Mouse (Mus musculus): Measurements from ENCODE around the gene Zfp712. TPM values are rescaled to one million over a fixed set of nuclear protein-coding genes. Genes with fewer than 3 reads are reported as not detected.

Zfp712 gene
- 2.6 and 2.8 TPM in 2 replicates for polyA plus RNA-seq (2012; rRNA removed)

- DNase-seq (ENCODE audit: extremely low spot score in 1 of 2, low spot score in 1 of 2): peak; percentile 91 to 97
These were observed at the start of gene Zfp712 for GRCm38 (mm10) chr13:67060786-67061358. Gene Zfp712 (minus strand): TSS chr13:67061170.

GRCm38 (mm10) chr13:67108821-67109206 lies 47.8 kb upstream of the Zfp712 start:
- DNase-seq (ENCODE audit: extremely low spot score in 1 of 2, low spot score in 1 of 2): no peak

GRCm38 (mm10) chr13:67108194-67108820 lies 47.3 kb upstream of the Zfp712 start, which contains the start of gene Gm28557:
Gene Gm28557 (minus strand): TSS chr13:67108604.
- peak; percentile 97 to 99 for DNase-seq (ENCODE audit: extremely low spot score in 1 of 2, low spot score in 1 of 2)

GRCm38 (mm10) chr13:67107681-67108080 lies 46.7 kb upstream of the Zfp712 start:
- DNase-seq (ENCODE audit: extremely low spot score in 1 of 2, low spot score in 1 of 2): no peak

GRCm38 (mm10) chr13:67097876-67098275 lies 36.9 kb upstream of the Zfp712 start, which contains the start of gene Zfp708:
Gene Zfp708 (minus strand): TSS chr13:67097976.
- DNase-seq (ENCODE audit: extremely low spot score in 1 of 2, low spot score in 1 of 2): no peak

- no peak for DNase-seq (ENCODE audit: extremely low spot score in 1 of 2, low spot score in 1 of 2)
These were observed 29.2 kb upstream of the Zfp712 start for GRCm38 (mm10) chr13:67090154-67090553.

- no peak for DNase-seq (ENCODE audit: extremely low spot score in 1 of 2, low spot score in 1 of 2)
These were observed 21.0 kb upstream of the Zfp712 start for GRCm38 (mm10) chr13:67081946-67082345.

- peak; percentile 64 to 83 for DNase-seq (ENCODE audit: extremely low spot score in 1 of 2, low spot score in 1 of 2)
These were observed 20.3 kb upstream of the Zfp712 start for GRCm38 (mm10) chr13:67081142-67081713.

GRCm38 (mm10) chr13:67077244-67077643 lies 16.3 kb upstream of the Zfp712 start:
- no peak for DNase-seq (ENCODE audit: extremely low spot score in 1 of 2, low spot score in 1 of 2)

GRCm38 (mm10) chr13:67072786-67073185 lies 11.8 kb upstream of the Zfp712 start:
- DNase-seq (ENCODE audit: extremely low spot score in 1 of 2, low spot score in 1 of 2): no peak

- no peak for DNase-seq (ENCODE audit: extremely low spot score in 1 of 2, low spot score in 1 of 2)
These were observed 4.4 kb upstream of the Zfp712 start for GRCm38 (mm10) chr13:67065386-67065785.

GRCm38 (mm10) chr13:67062427-67062826 lies 1.5 kb upstream of the Zfp712 start:
- no peak for DNase-seq (ENCODE audit: extremely low spot score in 1 of 2, low spot score in 1 of 2)

- DNase-seq (ENCODE audit: extremely low spot score in 1 of 2, low spot score in 1 of 2): no peak
These were observed 697 bp downstream of the Zfp712 start for GRCm38 (mm10) chr13:67060161-67060785.

Other genes starting within 250 kb of the Zfp712 start
- gene Gm10767, start 156.3 kb downstream of the Zfp712 start, polyA plus RNA-seq (2012; rRNA removed): 3.0 and 3.2 TPM in 2 replicates
- gene Zfp708, start 36.8 kb upstream of the Zfp712 start, polyA plus RNA-seq (2012; rRNA removed): 3.0 and 3.7 TPM in 2 replicates
- 1.6 and 2.0 TPM in 2 replicates for gene Gm28557, start 47.4 kb upstream of the Zfp712 start, polyA plus RNA-seq (2012; rRNA removed)
- gene Rslcan18, start 55.1 kb upstream of the Zfp712 start, polyA plus RNA-seq (2012; rRNA removed): 0.21 and 0.24 TPM in 2 replicates
- 3.0 and 3.4 TPM in 2 replicates for gene Zfp759, start 60.5 kb upstream of the Zfp712 start, polyA plus RNA-seq (2012; rRNA removed)
- 3.3 and 3.4 TPM in 2 replicates for gene Rsl1, start 112.0 kb upstream of the Zfp712 start, polyA plus RNA-seq (2012; rRNA removed)
- gene Zfp455, start 133.3 kb upstream of the Zfp712 start, polyA plus RNA-seq (2012; rRNA removed): 1.6 TPM in 2 replicates
- 3.5 and 3.8 TPM in 2 replicates for gene Zfp458, start 217.3 kb upstream of the Zfp712 start, polyA plus RNA-seq (2012; rRNA removed)
- 3.0 and 3.7 TPM in 2 replicates for gene Zfp457, start 245.3 kb upstream of the Zfp712 start, polyA plus RNA-seq (2012; rRNA removed)